Mouse (Mus musculus) ZHBTc4 (cell line): ENCODE results near the gene Ice1.

Source experiments
- DNase-seq: peaks from one replicate; pipeline ENCODE4 v3.0.0-alpha.2; 2011; ENCODE audit warnings: low read depth, low spot score

Ice1 gene

DNA sequence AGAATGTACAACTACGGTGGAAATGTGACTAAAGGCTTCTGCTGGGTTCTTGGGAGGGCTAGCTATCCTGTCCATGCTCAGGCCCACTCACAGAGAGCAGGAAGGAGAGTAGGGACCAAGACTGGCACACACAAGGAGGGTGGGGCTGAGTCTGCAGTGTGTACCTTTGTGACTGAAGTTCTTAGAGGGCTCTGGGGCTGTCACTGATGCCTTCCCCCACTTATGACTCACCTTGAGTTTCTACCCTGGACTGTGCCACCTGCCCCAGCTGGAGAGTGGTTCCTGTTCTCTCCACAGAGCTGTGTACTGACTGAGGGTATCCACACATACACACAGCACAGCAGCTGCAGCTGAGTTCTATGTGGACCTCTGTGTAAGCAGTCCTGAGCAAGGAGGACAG is 63.2 kb downstream of the Ice1 start:
- DNase-seq: no peak

DNA sequence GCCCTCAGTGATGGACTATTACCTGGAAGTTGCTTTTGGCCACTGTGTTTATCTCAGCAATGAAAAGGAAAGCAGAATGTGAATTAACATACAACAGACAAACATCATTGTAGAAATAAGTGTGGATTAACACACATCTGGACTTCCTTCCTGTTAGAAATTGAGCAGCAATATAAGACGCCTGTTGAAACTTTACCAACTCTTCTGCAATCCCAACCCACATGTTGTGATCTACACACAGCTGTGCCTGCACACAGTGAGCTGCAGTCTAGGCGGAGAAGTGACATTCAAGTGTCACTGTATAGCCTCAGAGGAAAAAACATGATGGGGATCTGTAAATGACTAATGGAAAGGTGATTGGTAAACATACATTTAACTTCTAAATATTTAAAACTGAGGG is 69.5 kb downstream of the Ice1 start:
- DNase-seq: no peak

- no peak for DNase-seq
Observed at GRCm38 (mm10) chr13:70553456-70553855, 84.0 kb downstream of the Ice1 start.

GRCm38 (mm10) chr13:70547457-70547856 is 90.0 kb downstream of the Ice1 start:
- no peak for DNase-seq

DNA sequence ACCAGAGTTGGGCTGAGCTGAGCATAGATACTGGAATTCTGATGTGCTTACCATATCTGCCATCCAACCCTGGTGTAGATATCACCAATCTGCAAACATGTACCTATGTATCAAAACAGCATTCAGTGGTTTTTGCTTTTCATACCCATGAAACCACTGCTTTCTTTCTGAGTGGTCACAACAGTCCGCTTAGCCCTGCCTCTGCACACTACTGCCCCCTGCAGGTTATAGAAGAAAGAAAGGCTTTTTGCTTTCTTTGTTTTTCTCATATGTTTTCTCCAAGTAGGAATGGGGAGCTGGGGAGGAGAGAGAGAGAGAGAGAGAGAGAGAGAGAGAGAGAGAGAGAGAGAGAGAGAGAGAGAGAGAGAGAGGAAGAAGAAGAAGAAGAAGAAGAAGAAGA is 92.2 kb downstream of the Ice1 start:
- DNase-seq: peak; percentile 43

- no peak for DNase-seq
Observed at GRCm38 (mm10) chr13:70539842-70540241, 97.6 kb downstream of the Ice1 start.

DNA sequence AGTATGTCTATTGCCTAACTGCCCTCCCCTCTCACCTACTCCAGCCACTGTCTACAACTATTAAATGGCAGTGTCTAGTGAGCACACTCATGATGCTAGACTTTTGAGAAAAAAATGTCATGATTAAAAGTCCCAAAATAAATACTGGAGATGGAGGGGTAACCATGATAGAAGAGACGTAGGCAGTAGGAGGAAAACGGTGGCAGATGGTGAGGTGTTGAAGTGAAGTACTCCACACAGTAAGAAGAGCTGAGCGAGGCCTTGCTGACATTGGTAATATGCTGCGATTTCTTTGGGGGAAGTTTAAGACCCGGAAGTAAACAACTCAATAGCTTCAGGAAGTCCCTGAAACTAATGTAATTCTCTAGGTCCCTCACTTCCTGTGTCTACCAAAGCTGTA is 104.0 kb downstream of the Ice1 start:
- DNase-seq: no peak

- no peak for DNase-seq
Observed at GRCm38 (mm10) chr13:70532719-70533118, 104.7 kb downstream of the Ice1 start.

- no peak for DNase-seq
Observed at GRCm38 (mm10) chr13:70517651-70518050, 119.8 kb downstream of the Ice1 start.

GRCm38 (mm10) chr13:70515004-70515403 is 122.4 kb downstream of the Ice1 start:
- no peak for DNase-seq

- DNase-seq: peak; percentile 28
Observed at GRCm38 (mm10) chr13:70510199-70510598, 127.2 kb downstream of the Ice1 start.

GRCm38 (mm10) chr13:70509375-70510016 is 127.9 kb downstream of the Ice1 start:
- no peak for DNase-seq

DNA sequence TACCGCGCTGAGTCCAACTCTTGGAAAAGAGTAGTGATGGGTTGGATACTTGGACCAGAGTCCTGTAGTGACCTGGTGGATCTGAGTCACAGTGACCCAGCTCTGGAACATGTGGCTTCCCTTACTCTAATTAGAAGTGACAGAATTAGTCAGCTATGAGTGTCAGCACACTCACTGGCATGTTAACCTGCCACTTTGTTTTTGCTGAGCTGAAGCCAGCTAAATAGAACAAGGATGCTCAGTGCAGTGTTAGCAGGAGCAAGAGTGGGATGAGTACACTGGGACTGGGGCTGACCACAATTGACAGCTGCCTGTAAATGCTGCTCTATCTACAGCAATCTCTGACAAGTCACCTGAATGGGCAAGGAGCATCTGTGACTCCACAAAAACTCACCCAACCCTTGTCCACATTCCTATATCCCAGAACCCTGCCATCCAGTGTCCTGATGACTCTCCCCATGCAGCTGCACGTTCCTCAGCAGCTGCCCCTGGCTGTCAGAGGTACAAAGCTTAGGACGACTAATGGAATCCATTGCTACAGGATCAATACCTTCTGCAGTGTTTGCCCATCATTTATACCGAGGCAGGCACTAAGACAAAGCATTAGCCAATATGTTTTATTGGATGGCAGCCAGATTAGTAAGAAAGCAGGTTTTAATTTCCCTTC is 128.6 kb downstream of the Ice1 start:
- no peak for DNase-seq
